Mouse (Mus musculus): Measurements from ENCODE around the gene 9130213A22Rik. TPM values are rescaled to one million over a fixed set of nuclear protein-coding genes. Genes with fewer than 3 reads are reported as not detected.

The 9130213A22Rik gene
- total RNA-seq, 2 experiments from 2014 or later = 0.52 to 0.75 TPM

DNA sequence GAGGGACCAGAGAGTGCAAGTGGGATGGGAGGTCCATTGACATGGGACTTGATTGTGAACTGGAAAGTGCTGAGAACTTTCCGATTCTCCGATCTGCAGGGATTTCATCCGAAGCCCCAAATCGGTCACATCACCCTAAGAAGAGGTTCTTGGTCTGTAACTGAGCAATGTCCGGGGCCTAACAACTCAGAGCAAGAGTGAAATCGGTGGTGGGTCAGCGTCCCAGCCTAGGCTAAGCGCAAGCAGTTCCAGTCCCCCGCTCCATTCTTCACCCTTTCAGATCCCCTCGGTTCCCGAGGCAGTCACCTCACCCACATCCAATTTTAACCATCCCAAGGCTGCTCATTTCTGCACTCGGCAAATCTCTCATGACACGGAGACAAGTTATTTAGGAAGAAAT is 52.3 kb downstream of the 9130213A22Rik start:
- intact Hi-C loops (cut with DNase I) = no loop called here
- DNase-seq (ENCODE audit: low spot score in 2 of 2) = no peak

Other genes starting within 250 kb of the 9130213A22Rik start
- gene Rnf222, start 234.0 kb downstream of the 9130213A22Rik start, total RNA-seq (2021) = not detected
- gene Rpl26, start 221.0 kb downstream of the 9130213A22Rik start, total RNA-seq (2021) = 100 to 1,000 TPM; 695 to 749 TPM
- under 1 TPM; 0.47 to 0.70 TPM for gene Odf4, start 195.5 kb downstream of the 9130213A22Rik start, total RNA-seq (2021)
- 10 to 100 TPM; 16.5 to 26.9 TPM for gene Arhgef15, start 165.1 kb downstream of the 9130213A22Rik start, total RNA-seq (2021)
- gene Slc25a35, start 154.5 kb downstream of the 9130213A22Rik start, total RNA-seq (2021) = 1 to 10 TPM; 5.7 to 6.1 TPM
- gene Rangrf, start 147.4 kb downstream of the 9130213A22Rik start, total RNA-seq (2021) = 10 to 100 TPM; 13.7 to 18.6 TPM
- gene Pfas, start 114.1 kb downstream of the 9130213A22Rik start, total RNA-seq (2021) = 10 to 100 TPM; 16.1 to 24.2 TPM
- gene Ctc1, start 106.7 kb downstream of the 9130213A22Rik start, total RNA-seq (2021) = 10 to 100 TPM; 38.1 to 40.5 TPM
- gene Aurkb, start 76.9 kb downstream of the 9130213A22Rik start, total RNA-seq (2021) = 1 to 10 TPM in 1 of 2 experiments, under 1 TPM in 1; 0.43 to 1.1 TPM
- 10 to 100 TPM; 30.7 to 38.4 TPM for gene Borcs6, start 62.9 kb downstream of the 9130213A22Rik start, total RNA-seq (2021)
- 10 to 100 TPM; 19.5 to 20.5 TPM for gene Tmem107, start 51.8 kb downstream of the 9130213A22Rik start, total RNA-seq (2021)
- 1,000 to 10,000 TPM; 1,090 to 1,186 TPM for gene Vamp2, start 34.1 kb downstream of the 9130213A22Rik start, total RNA-seq (2021)
- gene Per1, start 27.4 kb downstream of the 9130213A22Rik start, total RNA-seq (2021) = 100 to 1,000 TPM; 106 to 122 TPM
- 1 to 10 TPM in 1 of 2 experiments, under 1 TPM in 1; 0.79 to 1.3 TPM for gene Hes7, start 2.2 kb downstream of the 9130213A22Rik start, total RNA-seq (2021)
- 1 to 10 TPM; 4.3 to 6.8 TPM for gene Aloxe3, start 3.3 kb upstream of the 9130213A22Rik start, total RNA-seq (2021)
- gene Alox12b, start 34.4 kb upstream of the 9130213A22Rik start, total RNA-seq (2021) = 1 to 10 TPM; 6.0 to 6.1 TPM
- gene Alox8, start 75.3 kb upstream of the 9130213A22Rik start, total RNA-seq (2021) = 1 to 10 TPM; 4.2 to 6.5 TPM
- gene Gucy2e, start 114.4 kb upstream of the 9130213A22Rik start, total RNA-seq (2021) = 1 to 10 TPM in 1 of 2 experiments, under 1 TPM in 1; 0.84 to 1.2 TPM
- 10 to 100 TPM; 15.5 to 24.2 TPM for gene Cntrob, start 201.2 kb upstream of the 9130213A22Rik start, total RNA-seq (2021)
- gene Trappc1, start 201.4 kb upstream of the 9130213A22Rik start, total RNA-seq (2021) = 10 to 100 TPM; 50.9 to 59.8 TPM
- gene Kcnab3, start 203.7 kb upstream of the 9130213A22Rik start, total RNA-seq (2021) = 10 to 100 TPM; 72.6 to 78.9 TPM
- gene Rnf227, start 217.9 kb upstream of the 9130213A22Rik start, total RNA-seq (2021) = 100 to 1,000 TPM; 150 to 171 TPM
- gene Chd3, start 246.8 kb upstream of the 9130213A22Rik start, total RNA-seq (2021) = 100 to 1,000 TPM; 421 to 443 TPM

All from left cerebral cortex, postnatal 36 days (tissue).